Mouse (Mus musculus) ES-CJ7 (cell line): ENCODE data around the gene Chst2.

Experiments
- DNase-seq: peaks from one replicate; pipeline ENCODE4 v3.0.0; 2011; ENCODE audit warnings: low read depth, low spot score

Chst2 gene

GRCm38 (mm10) chr9:95365882-95366281, 40.6 kb downstream of the Chst2 start:
- DNase-seq, result no peak

- no peak for DNase-seq
These were observed 52.6 kb downstream of the Chst2 start for GRCm38 (mm10) chr9:95353829-95354391.

- DNase-seq, result no peak
These were observed 54.6 kb downstream of the Chst2 start for GRCm38 (mm10) chr9:95351968-95352367.

DNA sequence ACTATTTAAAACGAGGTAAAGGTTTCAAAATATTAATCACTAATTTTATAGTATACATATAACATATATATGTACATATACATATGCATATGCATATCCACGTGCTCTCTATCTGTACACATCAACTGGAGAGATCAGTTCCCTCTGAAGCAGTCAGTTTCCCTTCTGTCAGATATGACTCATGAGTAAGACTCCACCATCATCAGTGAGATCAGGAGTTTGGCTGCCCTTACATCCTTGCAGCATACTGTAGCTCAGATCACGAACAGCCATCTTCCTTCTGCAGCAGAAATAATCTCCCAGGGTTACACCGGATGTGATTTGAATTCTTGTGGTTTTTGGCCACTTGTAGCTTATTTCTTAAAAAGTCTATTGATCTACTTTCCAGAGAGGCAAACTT, 56.0 kb downstream of the Chst2 start:
- no peak for DNase-seq
